Mouse (Mus musculus): ENCODE data around the gene Lamc2.

DNA sequence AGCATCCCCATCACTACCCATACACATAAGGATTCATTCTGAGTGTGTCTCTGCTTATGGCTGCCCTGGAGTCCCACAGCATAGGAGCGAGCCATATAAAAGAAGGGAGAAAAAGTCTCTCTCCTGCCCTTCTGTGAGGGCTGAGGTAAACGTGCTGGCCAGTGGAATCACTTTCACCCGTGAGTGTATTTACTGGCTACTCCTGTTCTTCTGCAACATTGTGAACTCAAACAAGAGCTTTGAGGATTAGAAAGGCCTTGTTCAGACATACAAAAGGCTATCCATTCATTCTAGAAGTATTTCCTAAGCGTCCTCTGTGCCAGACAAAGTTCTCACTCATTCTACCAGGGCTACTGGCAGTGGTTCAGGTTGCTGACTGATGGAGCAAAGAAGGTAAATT, 74.7 kb downstream of the Lamc2 start:
- TF ChIP-seq POLR2A (IDR thresholded peaks at IDR 0.05; ENCODE audit: borderline replicate concordance, control insufficient read depth, low read depth, low read length), result no peak
- no peak for TF ChIP-seq CTCF (IDR thresholded peaks at IDR 0.05; ENCODE audit: control insufficient read depth, insufficient read depth, low read length)
